Mouse (Mus musculus) kidney, postnatal 4 days (tissue): ENCODE results near the gene Myl4.
"Not testable (repeated sequence)": the region's sequence is repeated elsewhere in the genome, so short reads cannot be mapped to it uniquely, and the experiment has no call there.

Source experiments
- DNase-seq, 2 experiments: peaks; one replicate each; pipeline ENCODE4 v3.0.0; 2021; ENCODE audit warnings: mixed read lengths in 2 of 2

The Myl4 gene

DNA sequence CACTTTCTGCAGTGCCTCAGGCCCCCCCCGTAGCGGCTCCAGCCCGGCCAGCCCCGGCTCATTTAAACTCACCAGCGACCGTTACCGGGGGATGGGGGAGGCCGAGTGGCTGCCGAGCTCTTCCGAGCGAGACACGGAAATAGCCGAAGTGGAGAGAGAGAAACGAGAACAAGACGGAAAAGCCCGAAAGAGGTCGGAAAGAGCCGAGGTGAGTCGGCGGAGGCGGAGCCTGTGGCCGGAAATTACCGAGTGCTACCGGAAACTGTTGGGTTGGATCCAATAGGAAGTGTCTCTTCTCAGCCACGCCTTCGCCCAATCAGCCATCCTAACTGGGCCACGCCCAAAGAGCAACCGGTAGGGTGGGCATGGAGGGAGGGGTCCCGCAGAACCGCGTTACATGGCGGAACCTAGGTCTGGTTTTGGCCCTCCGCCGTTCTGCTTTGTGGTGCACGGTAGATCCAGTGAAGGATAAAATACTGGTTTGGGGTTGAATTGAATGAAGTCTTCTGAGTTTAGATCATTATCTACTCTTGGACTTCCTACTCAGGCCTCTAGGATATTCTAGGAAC, at the start of gene Myl4, which contains the start of gene Cdc27:
TSS of gene Myl4 (plus strand) at position 258 of the 569 bp plus-strand sequence.
TSS of gene Cdc27 (minus strand) at position 215 of the 569 bp plus-strand sequence.
- DNase-seq: peak; percentile 99

- DNase-seq: no peak
Observed at GRCm38 (mm10) chr11:104508455-104508854, 42.0 kb upstream of the Myl4 start.

- DNase-seq: peak; percentile 25 to 33
Observed at GRCm38 (mm10) chr11:104510606-104511005, 39.9 kb upstream of the Myl4 start.

DNA sequence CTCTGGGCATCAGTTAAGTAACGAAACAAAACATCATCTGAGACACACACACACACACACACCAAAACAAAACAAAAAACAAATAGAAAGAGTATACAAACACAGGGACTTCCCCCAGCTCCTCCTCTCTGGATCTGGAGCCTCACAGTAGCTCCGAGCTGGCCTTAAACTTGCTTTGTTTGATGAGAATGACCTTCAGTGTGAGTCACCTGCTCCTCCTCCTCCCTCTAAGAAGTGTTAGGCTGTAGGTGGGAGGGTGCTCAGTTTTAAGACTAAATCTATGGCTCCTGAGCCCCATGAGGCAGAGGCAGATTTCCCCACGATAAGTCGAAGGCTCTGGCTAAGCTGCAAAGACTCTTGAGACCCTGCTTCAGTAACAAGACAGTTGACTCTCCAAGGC, 38.0 kb upstream of the Myl4 start:
- DNase-seq: no peak

DNA sequence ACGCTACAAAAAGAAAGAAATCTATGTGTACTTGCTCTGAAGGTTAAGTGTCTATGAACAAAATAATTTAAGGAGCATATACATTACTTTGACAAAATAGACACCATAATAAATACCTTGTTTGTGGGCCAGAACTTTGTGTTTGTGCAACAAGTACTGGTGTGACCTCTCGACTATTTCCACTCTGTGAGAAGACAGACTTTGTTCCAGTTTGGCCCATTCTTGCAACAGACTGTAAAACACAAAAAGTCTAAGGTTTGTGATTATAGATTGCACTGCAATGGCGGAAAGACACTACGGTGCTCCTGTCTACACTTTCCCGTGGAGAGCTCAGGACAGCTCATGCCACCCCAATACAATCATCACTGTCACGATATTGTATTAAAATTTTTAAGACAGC, 24.5 kb upstream of the Myl4 start:
- no peak for DNase-seq

DNA sequence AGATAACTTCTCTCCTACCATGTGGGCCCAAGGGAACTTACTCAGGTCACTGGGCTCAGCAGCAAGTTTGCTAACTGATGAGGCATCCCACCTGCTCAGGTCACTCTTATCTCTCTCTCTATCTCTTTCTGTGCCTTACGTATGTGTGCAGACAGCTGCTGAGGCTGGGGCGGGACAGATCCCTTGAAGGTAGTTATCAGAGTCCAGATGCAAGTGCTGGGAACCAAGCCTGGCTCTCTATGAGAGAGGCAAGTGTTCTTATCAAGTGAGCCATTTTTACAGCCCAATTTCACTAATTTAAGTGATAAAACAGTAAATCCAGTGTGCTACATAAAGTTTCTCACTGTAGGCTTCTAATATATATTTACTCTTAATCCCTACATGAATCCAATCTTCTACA, 13.6 kb upstream of the Myl4 start:
- no peak for DNase-seq

- DNase-seq: no peak
Observed at GRCm38 (mm10) chr11:104537945-104538555, 12.4 kb upstream of the Myl4 start.

GRCm38 (mm10) chr11:104539811-104540210, 10.7 kb upstream of the Myl4 start:
- DNase-seq: no peak

DNA sequence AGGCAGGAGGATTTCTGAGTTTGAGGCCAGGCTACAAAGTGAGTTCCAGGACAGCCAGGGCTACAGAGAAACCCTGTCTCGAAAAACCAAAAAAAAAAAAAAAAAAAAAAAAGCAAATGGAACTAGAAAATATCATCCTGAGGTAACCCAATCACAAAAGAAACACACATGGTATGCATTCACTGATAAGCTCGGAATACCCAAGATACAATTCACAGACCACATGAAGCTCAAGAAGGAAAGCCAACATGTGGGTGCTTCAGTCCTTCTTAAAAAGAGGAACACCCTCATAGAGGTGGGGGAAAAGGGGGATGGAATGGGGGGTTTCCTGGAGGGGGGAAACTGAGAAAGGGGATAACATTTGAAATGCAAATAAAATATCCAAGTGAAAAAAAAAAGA, 7.1 kb upstream of the Myl4 start:
- DNase-seq: not testable (repeated sequence)

DNA sequence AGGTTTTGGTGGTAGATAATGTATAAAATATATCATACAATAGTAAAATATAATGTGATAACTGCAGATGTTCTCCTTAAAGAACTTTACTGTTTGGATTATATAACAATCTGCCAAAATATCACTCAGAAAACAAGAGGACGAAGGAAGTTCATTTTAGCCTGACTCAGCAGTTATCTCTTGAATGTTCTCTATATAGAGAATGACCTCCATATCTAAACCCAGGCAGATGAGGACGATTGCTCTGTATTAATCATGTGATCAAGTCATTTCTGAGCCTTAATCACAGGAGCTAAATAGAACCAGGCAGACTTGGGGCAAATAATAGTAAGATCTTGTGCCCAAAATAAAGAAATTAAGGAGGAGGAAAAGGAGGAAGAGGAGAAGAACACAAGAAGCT, 6.0 kb upstream of the Myl4 start:
- no peak for DNase-seq

DNA sequence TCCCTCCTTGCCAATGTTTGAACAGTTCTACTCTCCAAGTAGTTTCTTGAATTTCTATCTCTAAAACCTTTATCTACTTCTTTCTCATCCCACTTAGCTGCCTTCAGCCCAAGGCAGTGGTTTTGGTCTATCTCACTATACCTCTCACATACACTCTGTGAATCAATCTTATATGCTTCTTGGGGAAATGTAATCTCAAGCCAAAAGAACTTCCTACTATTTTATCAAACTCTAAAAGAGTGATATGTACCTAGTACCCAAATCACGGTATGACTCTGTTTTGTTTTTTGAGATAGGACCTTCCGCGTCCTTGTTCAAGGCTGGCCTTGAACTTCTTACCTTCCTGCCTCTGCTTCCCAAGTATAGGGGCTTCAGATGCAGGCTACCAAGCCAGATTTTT, 3.0 kb upstream of the Myl4 start:
- no peak for DNase-seq

GRCm38 (mm10) chr11:104549438-104550405, 741 bp upstream of the Myl4 start:
- DNase-seq: peak; percentile 83 to 87

DNA sequence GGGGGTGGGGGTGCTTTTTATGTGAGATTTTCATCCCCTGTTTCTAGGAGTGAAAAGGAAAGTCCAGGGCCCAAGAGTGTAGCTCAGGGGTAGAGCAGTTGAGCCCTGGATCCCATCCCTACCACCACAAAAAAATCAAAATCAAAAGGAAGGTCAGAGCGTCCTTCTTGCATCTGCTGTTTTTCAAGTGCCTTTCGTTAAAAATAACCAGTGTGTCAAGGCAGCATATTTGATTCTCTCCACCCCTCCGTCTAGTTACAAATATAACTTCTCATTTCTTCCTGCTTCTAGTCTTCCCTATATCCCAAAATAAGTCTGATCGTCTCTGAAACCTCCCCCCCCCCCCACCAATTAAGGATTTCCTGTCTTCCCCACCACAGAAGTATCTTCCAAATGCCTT, 7.6 kb downstream of the Myl4 start:
- DNase-seq: no peak

GRCm38 (mm10) chr11:104558651-104559403, 8.4 kb downstream of the Myl4 start:
- DNase-seq: no peak

DNA sequence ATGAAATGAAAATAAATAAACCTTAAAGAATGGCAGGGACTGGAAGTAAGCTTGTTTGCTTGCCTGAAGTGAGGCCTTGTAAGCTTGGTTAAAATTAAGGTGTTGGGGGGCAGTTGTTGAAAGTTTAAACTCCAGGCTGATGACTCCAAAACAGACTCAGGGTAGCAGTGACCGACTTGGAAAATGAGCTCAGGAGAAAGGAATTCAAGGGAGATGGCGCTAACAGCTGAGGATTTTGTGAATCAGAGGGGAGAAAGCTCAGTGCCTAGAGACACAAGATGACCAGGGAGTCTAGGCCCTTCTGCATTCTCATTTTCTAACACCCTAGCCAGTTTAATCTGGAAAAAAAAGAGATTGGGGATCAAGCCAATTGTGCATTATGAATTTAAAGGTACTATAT, 10.5 kb downstream of the Myl4 start:
- no peak for DNase-seq

DNA sequence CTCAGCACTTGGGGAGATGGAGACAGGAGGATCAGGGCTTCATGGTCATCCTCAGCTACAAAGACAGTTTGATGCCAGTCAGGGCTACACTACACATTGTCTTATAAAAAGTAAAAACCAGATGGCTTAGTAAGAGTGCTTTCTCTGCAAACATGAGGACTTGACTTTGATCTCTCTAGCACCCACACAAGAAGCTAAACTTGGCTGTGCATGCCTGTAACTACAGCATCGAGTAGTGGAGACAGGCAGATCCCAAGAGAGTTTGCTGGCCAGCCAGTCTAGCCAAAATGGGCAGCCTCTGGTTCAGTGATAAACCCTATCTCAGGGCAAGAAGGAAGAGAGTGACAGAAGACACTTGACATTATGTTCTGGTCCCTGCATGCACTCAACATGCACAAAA, 13.0 kb downstream of the Myl4 start:
- no peak for DNase-seq

DNA sequence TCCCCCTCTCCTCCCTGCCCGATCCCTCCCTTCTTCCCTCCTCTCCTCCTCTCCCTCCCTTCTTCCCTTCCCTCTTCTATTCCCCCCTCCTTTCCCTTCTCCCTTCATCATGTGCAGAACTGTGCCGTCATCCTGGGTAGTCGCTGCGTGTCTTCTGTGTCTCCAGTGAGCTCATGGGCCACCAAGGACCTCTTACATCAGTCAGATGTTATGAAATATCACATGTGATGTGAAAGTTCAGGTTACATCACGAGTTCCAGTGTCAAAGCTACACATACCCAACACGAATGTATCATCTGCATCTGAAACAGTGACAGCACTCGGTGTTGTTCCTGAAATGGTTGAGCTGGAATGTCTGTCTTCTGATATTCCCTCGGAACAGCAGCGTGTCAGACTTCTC, 14.7 kb downstream of the Myl4 start:
- DNase-seq: no peak

DNA sequence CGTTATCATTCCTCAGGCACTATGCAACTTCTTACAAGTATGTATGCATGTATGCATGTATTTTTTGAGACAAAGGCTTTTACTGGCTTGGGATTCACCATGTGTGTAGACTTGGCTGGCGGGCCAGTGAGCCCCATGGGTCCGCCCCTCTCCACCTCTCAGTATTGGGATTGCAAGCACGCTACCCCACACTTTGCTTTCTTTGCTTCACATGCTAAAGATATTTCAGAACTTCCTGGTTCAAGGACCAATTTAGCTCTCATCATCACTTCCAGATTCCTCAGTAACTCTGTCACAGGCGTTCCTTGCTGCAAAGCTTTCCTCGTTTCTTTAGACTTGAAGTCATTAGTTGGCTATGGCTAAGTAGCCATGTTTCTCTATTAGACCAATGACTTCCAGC, 15.6 kb downstream of the Myl4 start:
- DNase-seq: no peak

DNA sequence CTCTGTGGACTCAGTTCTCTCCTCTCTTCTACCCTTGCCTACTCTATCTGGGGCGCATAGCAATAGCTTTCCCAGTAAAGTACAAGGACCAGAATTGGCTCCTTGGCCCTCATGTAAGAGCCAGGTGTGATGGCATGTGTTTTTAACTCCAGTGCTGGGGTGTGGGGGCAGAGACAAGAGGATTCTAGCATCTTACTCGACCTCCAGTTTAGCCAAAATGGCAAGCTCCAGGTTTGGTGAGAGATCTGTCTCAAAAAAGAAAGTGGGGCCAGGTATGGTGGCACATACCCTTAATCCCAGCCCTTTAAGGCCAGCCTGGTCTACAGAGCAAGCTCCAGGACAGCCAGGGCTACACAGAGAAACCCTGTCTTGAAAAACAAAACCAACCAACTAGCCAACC, 16.3 kb downstream of the Myl4 start:
- DNase-seq: no peak

GRCm38 (mm10) chr11:104567736-104568135, 17.3 kb downstream of the Myl4 start:
- DNase-seq: no peak

DNA sequence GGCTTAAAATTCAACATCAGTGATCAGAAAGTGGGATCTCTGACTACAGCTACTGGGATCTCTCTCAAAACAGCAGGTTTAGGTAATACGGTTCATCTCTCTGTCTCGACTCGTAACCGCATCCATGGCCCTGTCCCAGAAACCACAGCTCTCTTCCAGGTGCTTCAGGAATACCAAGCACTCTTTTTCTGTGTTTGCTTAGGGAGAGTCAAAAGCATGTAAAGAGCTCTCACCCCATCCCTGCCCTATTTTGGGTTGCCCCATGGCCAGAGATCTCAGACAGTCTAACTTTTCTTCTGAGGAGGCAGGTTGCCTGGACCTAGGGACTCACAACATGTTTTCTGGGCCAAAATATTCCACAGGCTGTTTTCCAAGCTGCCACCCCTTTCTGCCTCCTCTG, 17.9 kb downstream of the Myl4 start:
- DNase-seq: no peak

DNA sequence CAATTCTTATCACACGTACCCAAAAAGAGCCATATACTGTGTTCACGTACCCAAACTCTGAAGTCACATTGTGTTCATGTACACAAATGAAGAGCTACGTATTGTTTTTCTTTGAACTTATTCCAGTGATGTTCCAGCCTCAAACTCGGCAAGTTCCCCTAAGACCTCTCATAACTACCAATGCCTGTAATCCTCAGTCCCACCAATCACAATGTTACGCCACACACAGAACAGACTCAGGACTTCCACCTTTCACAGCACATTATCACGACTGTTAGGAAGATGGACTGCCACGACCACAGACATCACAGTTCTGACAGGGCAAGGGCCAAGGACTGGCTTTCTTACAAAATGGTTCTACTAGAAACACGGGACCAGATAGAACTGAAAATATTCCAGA, 20.1 kb downstream of the Myl4 start:
- DNase-seq: not testable (repeated sequence)

DNA sequence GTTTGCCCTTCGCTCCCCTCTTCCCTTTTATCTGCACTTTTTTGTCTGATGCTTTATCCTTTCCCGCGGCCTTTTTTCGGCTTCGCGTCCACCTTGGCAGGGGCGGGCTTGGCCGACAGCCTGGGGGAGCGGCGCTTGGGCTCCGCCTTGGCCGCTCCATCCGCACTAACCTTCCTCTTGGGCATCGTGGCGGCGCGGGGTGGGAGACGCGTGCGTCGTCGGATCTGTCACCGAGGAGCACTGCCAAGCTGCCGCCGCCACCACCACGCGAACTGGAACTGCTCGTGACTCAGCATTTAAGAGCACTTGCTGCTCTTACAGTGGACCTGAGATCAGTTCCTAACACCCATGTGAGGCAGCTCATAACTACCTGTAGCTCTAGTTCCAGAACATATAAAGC, 20.9 kb downstream of the Myl4 start:
- DNase-seq: peak; percentile 32 to 53
